Comparison of ENCODE assay signal across 16 mouse cellular contexts in genomic region chr2:28747705-28748104, GRCm38 (mm10). TPM values are rescaled to one million over a fixed set of nuclear protein-coding genes. Genes with fewer than 3 reads are reported as not detected.
A peak's percentile ranks its signal among the peaks of the same experiment; 100 is the strongest.
DNase-seq lines count a peak whose midpoint lies in the region; ATAC-seq lines count a peak whose summit lies in the region.
"Had no signal": no experiment of that assay in that cellular context is flagged by ENCODE, and none has a peak within 500 bp of the region (broad histone marks: within the 10 kb centered on the region; RNA-seq: fewer than 3 reads in every experiment).

No protein-coding gene starts in this region.

- ATAC-seq in erythroid progenitor cell, adult 5-6 weeks (replicated peaks; ENCODE audit: low FRiP score, poor library complexity, severe bottlenecking), result no peak
- ATAC-seq: activated CD4-positive, CD25-positive, alpha-beta regulatory T cell, adult 4 months; CD4-positive, CD25-positive, alpha-beta regulatory T cell, adult 4 months; forebrain, embryonic 14.5 days; forebrain, embryonic 16.5 days; Patski had no signal

- peak; percentile 54 to 90 for DNase-seq in adrenal gland, adult (ENCODE audit: inconsistent age in 2 of 2, low spot score in 1 of 2)
- DNase-seq in adrenal gland, postnatal 25 days, result no peak
- DNase-seq in adrenal gland, adult 8-10 months, result peak; percentile 23
- no peak for DNase-seq in adrenal gland, postnatal 4 days (ENCODE audit: low spot score in 2 of 2)
- DNase-seq: B cell, adult 2 months; cerebellum, adult 11-12 months; cerebellum, adult 2 months; cerebellum, adult 9-10 months; cerebellum, postnatal 10 days; cerebellum, postnatal 25 days had no signal

RNA-seq across cellular contexts. Expression of gene Ak8, which starts 47.7 kb away (rescaled TPM):
- not detected in 2 replicates for total RNA-seq in adrenal gland, postnatal 25 days (2021)
- under 1 TPM; 0.20 to 0.80 (median 0.62) TPM for total RNA-seq in adrenal gland, adult 8-10 months (2022)
- under 1 TPM; 0.45 to 0.90 TPM for total RNA-seq in adrenal gland, postnatal 4 days (2021)
- 0.84 TPM in 1 of 2 replicates, not detected in the other for total RNA-seq in erythroid progenitor cell, adult 5-6 weeks (2015; ENCODE audit: low replicate concordance)
- 0.26 TPM in 1 of 2 replicates, not detected in the other for total RNA-seq in erythroid progenitor cell, adult 5-6 weeks (2017; ENCODE audit: low replicate concordance)

RNA-seq across cellular contexts. Expression of gene Spaca9, which starts 48.2 kb away (rescaled TPM):
- 1.5 TPM in 1 of 2 replicates, not detected in the other for total RNA-seq in adrenal gland, postnatal 25 days (2021)
- under 1 TPM in 3 of 4 experiments, not detected in 1; 0.52 to 0.77 (median 0.75) TPM for total RNA-seq in adrenal gland, adult 8-10 months (2022)
- total RNA-seq in adrenal gland, postnatal 4 days (2021), result 1 to 10 TPM; 1.2 to 2.0 TPM
- total RNA-seq in erythroid progenitor cell, adult 5-6 weeks (2015; ENCODE audit: low replicate concordance), result not detected in 2 replicates
- total RNA-seq in erythroid progenitor cell, adult 5-6 weeks (2017; ENCODE audit: low replicate concordance), result not detected in 2 replicates

Comparison
In these comparisons a context has a peak if more than half of its experiments do, and no peak if none do; other contexts are left out.
1. DNase-seq: peak in adrenal gland, adult (2 of 2) and adrenal gland, adult 8-10 months (single experiment); none in adrenal gland, postnatal 25 days (single experiment) and adrenal gland, postnatal 4 days (0 of 2).